Mouse (Mus musculus) forebrain, embryonic 10.5 days (tissue): ENCODE results near the gene Erp44. TPM values are rescaled to one million over a fixed set of nuclear protein-coding genes. Genes with fewer than 3 reads are reported as not detected.

ENCODE experiments used
- DNase-seq: peaks from one replicate; pipeline ENCODE4 v3.0.0-alpha.2; 2017; ENCODE audit warnings: low spot score; ENCODE audit errors: extremely low spot score
- H3K27ac ChIP-seq: fragments of 300-500 bp; sonication (generic); 2 replicates; pipeline ENCODE4 v1.5.1; 2016; ENCODE audit warnings: mild to moderate bottlenecking
- H3K27me3 ChIP-seq: fragments of 300-500 bp; sonication (generic); 2 replicates; pipeline ENCODE4 v1.6.1; 2016; ENCODE audit warnings: mild to moderate bottlenecking; ENCODE audit not compliant: poor library complexity, severe bottlenecking
- H3K36me3 ChIP-seq: fragments of 300-500 bp; sonication (generic); replicated peaks from 2 replicates; pipeline ENCODE4 v1.6.1; 2016; ENCODE audit warnings: mild to moderate bottlenecking, moderate library complexity
- H3K4me1 ChIP-seq: fragments of 300-500 bp; sonication (generic); 2 replicates; pipeline ENCODE4 v1.6.1; 2016
- H3K4me3 ChIP-seq: fragments of 300-500 bp; sonication (generic); 2 replicates; pipeline ENCODE4 v1.5.1; 2016; ENCODE audit warnings: mild to moderate bottlenecking, moderate library complexity
- H3K9me3 ChIP-seq: fragments of 300-500 bp; sonication (generic); 2 replicates; pipeline ENCODE4 v1.6.1; 2016; ENCODE audit warnings: mild to moderate bottlenecking, moderate library complexity
- WGBS: fragments of 180-500 bp; shearing (Covaris S2); methylation state at CpG from one replicate; pipeline ENCODE4 v1.1.7; 2016; 5-methylcytosine and 5-hydroxymethylcytosine counted together
- polyA plus RNA-seq: library from polyadenylated mRNA; unstranded; fragments of >200 nt; fragmentation: Nextera tagmentation; extraction: Ambion mirVana; gene quantifications from 2 replicates; pipeline ENCODE4 v1.2.1, GENCODE M21; 2016

Gene Erp44
- polyA plus RNA-seq, 1 experiment from 2014 or later: 59.8 TPM

DNA sequence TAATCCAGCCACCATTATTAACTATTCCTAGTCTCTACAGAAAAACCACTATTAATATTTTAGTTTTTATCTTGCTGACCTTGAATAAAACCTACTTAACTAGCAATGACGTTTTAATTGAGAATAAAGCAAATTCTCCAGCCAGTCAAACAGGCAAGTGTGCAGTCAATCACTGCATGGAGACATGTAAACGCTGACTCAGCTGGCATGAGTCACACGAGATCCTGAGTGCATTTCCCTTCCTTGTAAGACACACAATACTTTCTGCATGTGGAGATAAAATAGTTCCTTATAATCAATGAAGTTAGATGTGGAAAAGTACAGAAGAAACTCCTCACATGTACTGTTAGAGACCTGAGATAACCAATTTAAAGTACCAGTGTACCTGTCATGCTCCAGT, 53.8 kb downstream of the Erp44 start:
- DNase-seq: no peak
- Histone ChIP-seq H3K4me1 (no peaks in the 10 kb centered on the region), H3K9me3 (no peaks in the 10 kb centered on the region), H3K36me3 (no peaks in the 10 kb centered on the region), H3K4me3 (no peak overlapping the region), H3K27me3 (no peaks in the 10 kb centered on the region), H3K27ac (no peak overlapping the region)
- 63% methylated on average over 3 of the region's 3 CpGs for WGBS

- no peaks in the 10 kb centered on the region for H3K9me3 ChIP-seq
- WGBS: 23% methylated on average over 2 of the region's 2 CpGs
- H3K27me3 ChIP-seq: no peaks in the 10 kb centered on the region
- DNase-seq: peak; percentile 51
- H3K36me3 ChIP-seq: no peaks in the 10 kb centered on the region
- H3K4me3 ChIP-seq: no peak overlapping the region
- H3K4me1 ChIP-seq: no peaks in the 10 kb centered on the region
- no peak overlapping the region for H3K27ac ChIP-seq
Observed at GRCm38 (mm10) chr4:48225173-48225572, 54.2 kb downstream of the Erp44 start.

DNA sequence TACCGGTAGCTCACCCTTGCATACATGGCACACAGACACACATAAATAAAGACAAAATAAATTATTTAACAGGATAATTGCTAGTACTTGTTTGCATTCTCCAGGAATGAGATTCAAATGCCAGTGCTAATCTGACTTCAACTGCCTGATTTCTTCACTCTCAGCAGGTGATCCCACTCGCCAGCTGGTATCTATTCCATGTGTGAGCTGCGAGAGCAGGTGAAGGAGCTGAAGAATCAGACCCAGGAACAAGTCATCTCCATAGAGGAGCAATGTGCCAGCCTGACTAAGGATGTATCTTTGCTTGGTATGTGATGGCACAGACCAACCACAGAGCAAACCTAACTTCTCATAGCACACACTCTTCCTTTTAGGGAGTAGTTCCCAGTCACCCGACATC, 75.8 kb downstream of the Erp44 start:
- Histone ChIP-seq H3K27me3 (no peaks in the 10 kb centered on the region), H3K36me3 (peaks cover 44% of the 10 kb centered on the region), H3K4me3 (no peak overlapping the region), H3K27ac (no peak overlapping the region), H3K9me3 (no peaks in the 10 kb centered on the region), H3K4me1 (no peaks in the 10 kb centered on the region)
- DNase-seq: no peak
- WGBS: 88% methylated on average over 4 of the region's 4 CpGs

GRCm38 (mm10) chr4:48198447-48198846, 80.9 kb downstream of the Erp44 start:
- H3K4me3 ChIP-seq: no peak overlapping the region
- 90% methylated on average over 8 of the region's 8 CpGs for WGBS

GRCm38 (mm10) chr4:48197925-48198324, 81.4 kb downstream of the Erp44 start:
- no peak overlapping the region for H3K4me3 ChIP-seq
- peaks cover 41% of the 10 kb centered on the region for H3K36me3 ChIP-seq
- WGBS: 89% methylated on average over 3 of the region's 3 CpGs

More at GRCm38 (mm10) chr4:48198447-48198846, 80.9 kb downstream of the Erp44 start:
- Histone ChIP-seq H3K9me3 (no peaks in the 10 kb centered on the region), H3K4me1 (no peaks in the 10 kb centered on the region), H3K27me3 (no peaks in the 10 kb centered on the region), H3K36me3 (peaks cover 43% of the 10 kb centered on the region), H3K27ac (no peak overlapping the region)
- DNase-seq: no peak

GRCm38 (mm10) chr4:48182115-48182806, 97.1 kb downstream of the Erp44 start:
- Histone ChIP-seq H3K9me3 (no peaks in the 10 kb centered on the region; the same call in 1 of the 2 replicates), H3K27ac (no peak overlapping the region), H3K4me3 (no peak overlapping the region), H3K36me3 (no peaks in the 10 kb centered on the region; the same call in 1 of the 2 replicates), H3K4me1 (peaks cover 19% of the 10 kb centered on the region), H3K27me3 (no peaks in the 10 kb centered on the region)
- DNase-seq: no peak
- 87% methylated on average over 8 of the region's 8 CpGs for WGBS

More at GRCm38 (mm10) chr4:48197925-48198324, 81.4 kb downstream of the Erp44 start:
- H3K27ac ChIP-seq: no peak overlapping the region
- no peak for DNase-seq
- H3K4me1 ChIP-seq: no peaks in the 10 kb centered on the region
- no peaks in the 10 kb centered on the region for H3K27me3 ChIP-seq
- no peaks in the 10 kb centered on the region for H3K9me3 ChIP-seq

DNA sequence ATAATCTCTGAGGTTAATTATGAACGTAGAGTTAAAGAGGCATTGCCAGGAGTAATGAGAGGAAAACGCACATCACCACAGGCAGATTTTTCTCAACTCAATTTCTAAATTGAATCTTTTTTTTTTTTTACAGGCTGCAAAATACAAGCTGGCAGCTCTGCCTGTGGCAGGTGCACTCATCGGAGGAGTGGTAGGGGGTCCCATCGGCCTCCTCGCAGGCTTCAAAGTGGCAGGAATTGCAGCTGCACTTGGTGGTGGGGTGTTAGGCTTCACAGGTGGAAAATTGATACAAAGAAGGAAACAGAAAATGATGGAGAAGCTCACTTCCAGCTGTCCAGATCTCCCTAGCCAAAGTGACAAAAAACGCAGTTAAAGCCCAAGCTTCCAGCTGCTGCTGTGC, 98.0 kb downstream of the Erp44 start:
- Histone ChIP-seq H3K9me3 (no peaks in the 10 kb centered on the region; the same call in 1 of the 2 replicates), H3K4me3 (no peak overlapping the region), H3K27ac (no peak overlapping the region), H3K27me3 (no peaks in the 10 kb centered on the region), H3K4me1 (peaks cover 19% of the 10 kb centered on the region), H3K36me3 (no peaks in the 10 kb centered on the region; the same call in 1 of the 2 replicates)
- DNase-seq: no peak
- 71% methylated on average over 6 of the region's 6 CpGs for WGBS

- Histone ChIP-seq H3K9me3 (no peaks in the 10 kb centered on the region; the same call in 1 of the 2 replicates), H3K4me3 (no peak overlapping the region), H3K4me1 (peaks cover 19% of the 10 kb centered on the region), H3K36me3 (no peaks in the 10 kb centered on the region; the same call in 1 of the 2 replicates), H3K27me3 (no peaks in the 10 kb centered on the region), H3K27ac (no peak overlapping the region; the same call in 1 of the 2 replicates)
- WGBS: 18% methylated on average over 2 of the region's 2 CpGs
- no peak for DNase-seq
Observed at GRCm38 (mm10) chr4:48180922-48181321, 98.4 kb downstream of the Erp44 start.

- Histone ChIP-seq H3K4me1 (peaks cover 6% of the 10 kb centered on the region), H3K9me3 (no peaks in the 10 kb centered on the region; the same call in 1 of the 2 replicates), H3K27me3 (no peaks in the 10 kb centered on the region), H3K36me3 (no peaks in the 10 kb centered on the region; the same call in 1 of the 2 replicates), H3K4me3 (no peak overlapping the region), H3K27ac (no peak overlapping the region)
- 96% methylated on average over 3 of the region's 3 CpGs for WGBS
- DNase-seq: no peak
Observed at GRCm38 (mm10) chr4:48175666-48176065, 103.7 kb downstream of the Erp44 start.

DNA sequence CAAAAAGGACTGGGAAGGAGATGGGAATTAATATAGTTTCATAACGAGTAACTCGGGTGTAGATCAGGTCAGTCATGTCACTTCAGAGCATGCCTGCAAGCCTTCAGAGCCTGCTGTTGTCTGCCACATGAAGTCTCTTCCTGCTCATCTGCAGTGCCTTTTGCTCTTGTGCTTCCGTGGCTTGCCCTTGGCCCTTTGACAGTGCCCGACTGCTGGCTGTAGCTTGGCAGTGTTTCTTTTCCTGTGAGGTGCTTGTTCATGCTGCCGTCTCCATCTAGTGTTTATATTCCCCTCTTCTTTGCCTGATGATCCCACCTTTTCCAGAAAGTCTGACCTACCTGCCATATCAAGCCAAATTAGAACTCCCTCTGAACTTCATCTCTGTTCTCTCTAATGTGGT, 115.5 kb downstream of the Erp44 start:
- no peak overlapping the region for H3K27ac ChIP-seq
- WGBS: 85% methylated on average over 5 of the region's 5 CpGs
- no peak for DNase-seq

DNA sequence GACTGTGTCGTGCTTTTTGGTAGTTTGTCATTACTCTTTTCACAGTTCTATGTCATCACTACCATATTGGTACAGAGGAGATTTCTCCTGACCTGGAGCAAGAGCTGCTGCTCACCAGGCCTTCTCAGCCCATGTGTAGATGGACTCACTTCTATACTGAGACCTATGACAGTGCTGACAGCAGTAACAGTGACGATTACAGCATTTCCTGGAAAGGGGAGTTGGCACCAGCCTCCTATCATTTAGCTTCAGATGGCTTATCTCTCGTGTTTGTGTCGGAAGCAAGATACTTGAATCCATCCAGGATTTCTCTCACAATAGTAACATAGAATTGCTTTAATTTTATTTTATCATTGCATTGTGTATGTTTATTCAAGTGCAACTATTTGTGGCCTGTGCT, 119.0 kb downstream of the Erp44 start:
- Histone ChIP-seq H3K4me1 (0 out of 2 replicates have a peak, but pooled peaks cover 5% of the 10 kb centered on the region), H3K36me3 (no peaks in the 10 kb centered on the region), H3K9me3 (no peaks in the 10 kb centered on the region), H3K27me3 (no peaks in the 10 kb centered on the region), H3K27ac (no peak overlapping the region), H3K4me3 (no peak overlapping the region)
- DNase-seq: no peak
- WGBS: 88% methylated on average over 4 of the region's 4 CpGs

More for the DNA sequence above, 115.5 kb downstream of the Erp44 start:
- Histone ChIP-seq H3K4me3 (no peak overlapping the region), H3K27me3 (no peaks in the 10 kb centered on the region), H3K36me3 (peaks cover 6% of the 10 kb centered on the region), H3K9me3 (no peaks in the 10 kb centered on the region), H3K4me1 (no peaks in the 10 kb centered on the region)

DNA sequence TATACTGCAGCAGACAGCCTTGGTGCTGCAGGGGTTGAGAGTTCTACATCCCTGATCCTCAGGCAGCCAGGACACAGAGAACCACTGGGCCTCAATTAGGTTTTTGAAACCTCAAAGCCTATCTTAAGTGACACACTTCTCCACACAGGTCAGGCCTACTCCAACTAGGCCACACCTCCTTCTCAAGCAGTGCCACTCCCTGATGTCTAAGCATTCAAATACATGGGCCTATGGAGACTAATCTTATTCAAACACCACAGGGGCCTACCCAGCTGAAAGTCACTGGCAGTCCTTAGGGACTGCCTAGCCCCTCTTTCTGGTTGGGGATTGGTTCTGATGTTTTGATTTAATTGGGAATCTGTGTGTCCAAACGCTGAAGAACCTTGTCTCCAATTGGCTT, 123.5 kb downstream of the Erp44 start:
- 68% methylated on average over 1 of the region's 1 CpGs for WGBS
- Histone ChIP-seq H3K27ac (no peak overlapping the region), H3K27me3 (no peaks in the 10 kb centered on the region), H3K4me1 (0 out of 2 replicates have a peak, but pooled peaks cover 5% of the 10 kb centered on the region), H3K9me3 (no peaks in the 10 kb centered on the region), H3K36me3 (no peaks in the 10 kb centered on the region), H3K4me3 (no peak overlapping the region)
- no peak for DNase-seq

DNA sequence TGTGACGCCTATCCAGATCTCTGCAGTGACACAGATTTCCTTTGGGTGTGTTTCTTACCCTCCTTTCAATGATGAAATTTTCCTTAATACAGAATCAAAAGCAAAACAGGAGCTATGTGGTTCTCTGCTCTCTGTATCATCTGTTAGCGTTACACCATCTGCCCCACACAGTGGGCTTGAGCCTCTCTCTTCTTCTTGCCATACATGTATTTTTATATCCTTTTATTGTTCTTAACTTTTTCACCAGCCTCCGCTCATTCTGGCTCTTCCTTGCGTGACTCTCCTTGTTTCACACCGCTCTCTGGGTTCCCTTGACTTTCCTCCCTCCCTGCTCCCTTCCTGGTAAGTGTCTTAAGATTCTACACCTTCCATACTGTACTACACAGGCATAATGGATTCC, 126.1 kb downstream of the Erp44 start:
- DNase-seq: no peak

More for the DNA sequence above, 126.1 kb downstream of the Erp44 start:
- 88% methylated on average over 5 of the region's 5 CpGs for WGBS
- Histone ChIP-seq H3K36me3 (no peaks in the 10 kb centered on the region), H3K4me3 (no peak overlapping the region), H3K9me3 (no peaks in the 10 kb centered on the region), H3K27ac (no peak overlapping the region), H3K4me1 (0 out of 2 replicates have a peak, but pooled peaks cover 5% of the 10 kb centered on the region), H3K27me3 (no peaks in the 10 kb centered on the region)
